Comparison of ENCODE assay signal across 8 mouse cellular contexts in the genomic region with DNA sequence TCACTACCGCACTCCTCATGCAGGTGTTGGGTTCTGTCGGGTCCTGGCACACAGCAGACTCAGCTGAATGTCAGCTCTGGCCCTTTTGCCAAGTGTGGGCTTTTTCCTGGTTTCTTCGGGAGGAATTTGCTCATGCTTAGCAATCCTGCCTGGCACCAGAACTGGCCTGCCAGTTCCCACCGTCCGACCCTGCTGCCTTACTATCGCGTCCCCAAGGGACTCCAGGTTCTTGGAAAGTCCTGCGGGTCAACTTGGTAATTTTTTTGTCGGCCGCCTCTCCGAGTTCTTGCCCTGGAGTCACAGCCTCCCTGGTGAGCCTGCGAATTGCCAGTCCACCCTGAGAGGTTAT. TPM values are rescaled to one million over a fixed set of nuclear protein-coding genes. Genes with fewer than 3 reads are reported as not detected.
DNase-seq lines count a peak whose midpoint lies in the region; ATAC-seq and TF ChIP-seq lines count a peak whose summit lies in the region.

No protein-coding gene starts in this region.

- H3K4me1 ChIP-seq in thymus, adult 2 months (replicated peaks; ENCODE audit: control insufficient read depth, insufficient read depth, low read length) = peaks cover 12% of the 10 kb centered on the region
- H3K4me1 ChIP-seq in heart, embryonic 14.5 days (ENCODE audit: control insufficient read depth in 2 of 2, insufficient read depth in 2 of 2, low read length in 2 of 2) = peaks cover 10 to 29% of the 10 kb centered on the region in 2 experiments
- peaks cover 26% of the 10 kb centered on the region for H3K4me1 ChIP-seq in midbrain, embryonic 16.5 days (ENCODE audit: control insufficient read depth, insufficient read depth, low read length)

- no peaks in the 10 kb centered on the region for H3K9me3 ChIP-seq in heart, embryonic 14.5 days (ENCODE audit: control insufficient read depth, low read length)
- H3K9me3 ChIP-seq in midbrain, embryonic 16.5 days (replicated peaks; ENCODE audit: control insufficient read depth, low read length, poor library complexity, severe bottlenecking) = no peaks in the 10 kb centered on the region

- no peaks in the 10 kb centered on the region for H3K27me3 ChIP-seq in thymus, adult 2 months (ENCODE audit: control insufficient read depth, insufficient read depth, low read length)
- no peaks in the 10 kb centered on the region for H3K27me3 ChIP-seq in heart, embryonic 14.5 days (ENCODE audit: control insufficient read depth, insufficient read depth, low read length)
- H3K27me3 ChIP-seq in midbrain, embryonic 16.5 days (ENCODE audit: control insufficient read depth, insufficient read depth, low read depth, low read length) = no peaks in the 10 kb centered on the region

- no peak for TF ChIP-seq CTCF in thymus, adult 2 months (IDR thresholded peaks at IDR 0.05; ENCODE audit: borderline replicate concordance, control insufficient read depth, extremely low read depth, insufficient read depth, low read length, poor library complexity)

- H3K36me3 ChIP-seq in thymus, adult 2 months (ENCODE audit: control insufficient read depth, insufficient read depth, low read length) = no peaks in the 10 kb centered on the region
- H3K36me3 ChIP-seq in heart, embryonic 14.5 days (ENCODE audit: control insufficient read depth, insufficient read depth, low read length) = 0 out of 2 replicates have a peak, but pooled peaks cover 6% of the 10 kb centered on the region
- no peaks in the 10 kb centered on the region for H3K36me3 ChIP-seq in midbrain, embryonic 16.5 days (ENCODE audit: control insufficient read depth, insufficient read depth, low read length)

- H3K4me3 ChIP-seq in thymus, adult 2 months (ENCODE audit: control insufficient read depth, insufficient read depth, low read length) = peak overlapping the region; percentile 94
- peak overlapping the region; percentile 95 to 96 for H3K4me3 ChIP-seq in heart, embryonic 14.5 days (ENCODE audit: control insufficient read depth in 1 of 2, insufficient read depth in 1 of 2, low read depth in 1 of 2, low read length in 2 of 2)
- H3K4me3 ChIP-seq in midbrain, embryonic 16.5 days (ENCODE audit: low read depth, low read length) = peak overlapping the region; percentile 96

- H3K27ac ChIP-seq in thymus, adult 2 months (ENCODE audit: control insufficient read depth, insufficient read depth, low read length) = no peak overlapping the region; the same call in 1 of the 2 replicates
- H3K27ac ChIP-seq in heart, embryonic 14.5 days (replicated peaks in 1 of 2; ENCODE audit: control insufficient read depth in 1 of 2, insufficient read depth in 1 of 2, low read depth in 2 of 2, low read length in 2 of 2) = peak overlapping the region; percentile 95 to 98
- peak overlapping the region; percentile 94 for H3K27ac ChIP-seq in midbrain, embryonic 16.5 days (ENCODE audit: low read length)

- WGBS in thymus, adult 2 months = 13% methylated on average over 12 of the region's 12 CpGs
- 2% methylated on average over 12 of the region's 12 CpGs for WGBS in heart, embryonic 14.5 days
- whole genome bisulfite sequencing in midbrain, embryonic 16.5 days = 2% methylated on average over 12 of the region's 12 CpGs

- peak overlapping the region; percentile 99 for H3K9ac ChIP-seq in heart, embryonic 14.5 days (ENCODE audit: low read length)
- peak overlapping the region; percentile 98 for H3K9ac ChIP-seq in midbrain, embryonic 16.5 days (ENCODE audit: low read depth, low read length)

- no peak for ATAC-seq in heart, embryonic 14.5 days (ENCODE audit: insufficient number of reproducible peaks, insufficient read depth, low FRiP score, low read depth)
- no peak for ATAC-seq in midbrain, embryonic 16.5 days

- no peak for TF ChIP-seq POLR2A in thymus, adult 2 months (IDR thresholded peaks at IDR 0.05; ENCODE audit: control insufficient read depth, extremely low read depth, insufficient read depth, low read length, poor library complexity)

- DNase-seq in adrenal gland, adult 8-10 months = peak; percentile 23
- no peak for DNase-seq in adrenal gland, adult 18-20 months (ENCODE audit: low spot score in 2 of 2)
- no peak for DNase-seq in thymus, adult 2 months
- DNase-seq in thymus, postnatal 4 days = no peak
- peak; percentile 58 for DNase-seq in kidney, postnatal 10 days
- DNase-seq in retina, embryonic 14.5 days (ENCODE audit: low spot score) = no peak

- H3K4me2 ChIP-seq in heart, embryonic 14.5 days (ENCODE audit: low read length) = peak overlapping the region; percentile 89
- H3K4me2 ChIP-seq in midbrain, embryonic 16.5 days (ENCODE audit: low read length) = peak overlapping the region; percentile 83

RNA-seq across cellular contexts. Expression of a gene that starts 0.9 kb away (rescaled TPM):
- total RNA-seq in adrenal gland, adult 8-10 months (2022) = 10 to 100 TPM; 21.2 to 31.7 (median 26.4) TPM
- total RNA-seq in adrenal gland, adult 18-20 months (2021) = 10 to 100 TPM; 25.4 to 35.8 TPM
- 45.0 and 46.2 TPM in 2 replicates for polyA plus RNA-seq in thymus, adult 2 months (2012; rRNA removed)
- 10.2 and 10.4 TPM in 2 replicates for polyA plus RNA-seq in heart, embryonic 14.5 days (2014; fragmentation: Nextera tagmentation; extraction: Ambion mirVana)
- 10.2 and 10.6 TPM in 2 replicates for polyA plus RNA-seq in midbrain, embryonic 16.5 days (2015; fragmentation: Nextera tagmentation; extraction: Ambion mirVana)

RNA-seq across cellular contexts. Expression of a gene that starts 45.0 kb away (rescaled TPM):
- total RNA-seq in adrenal gland, adult 8-10 months (2022) = 100 to 1,000 TPM in 3 of 4 experiments, 10 to 100 TPM in 1; 90.9 to 110 (median 105) TPM
- 10 to 100 TPM; 91.6 to 94.5 TPM for total RNA-seq in adrenal gland, adult 18-20 months (2021)
- 92.1 and 107 TPM in 2 replicates for polyA plus RNA-seq in thymus, adult 2 months (2012; rRNA removed)
- polyA plus RNA-seq in heart, embryonic 14.5 days (2014; fragmentation: Nextera tagmentation; extraction: Ambion mirVana) = 127 and 138 TPM in 2 replicates
- polyA plus RNA-seq in midbrain, embryonic 16.5 days (2015; fragmentation: Nextera tagmentation; extraction: Ambion mirVana) = 156 and 157 TPM in 2 replicates

Comparison
In these comparisons a context has a peak if more than half of its experiments do, and no peak if none do; other contexts are left out.
1. DNase-seq: peak in adrenal gland, adult 8-10 months (single experiment) and kidney, postnatal 10 days (single experiment); none in adrenal gland, adult 18-20 months (0 of 2), thymus, adult 2 months (single experiment), thymus, postnatal 4 days (single experiment) and retina, embryonic 14.5 days (single experiment).
2. Peak in every context shown above with its lines, with median percentiles within 50 percentile points of each other: H3K4me3 ChIP-seq.